Comparison of ENCODE assay signal across 9 mouse cellular contexts in genomic region chr16:49937218-49938165, GRCm38 (mm10).
DNase-seq lines count a peak whose midpoint lies in the region; TF ChIP-seq lines count a peak whose summit lies in the region.
"Had no signal": no experiment of that assay in that cellular context is flagged by ENCODE, and none has a peak within 500 bp of the region (broad histone marks: within the 10 kb centered on the region; RNA-seq: fewer than 3 reads in every experiment).

No protein-coding gene starts in this region.

- no peak overlapping the region for H3K27ac ChIP-seq in kidney, adult 2 months (ENCODE audit: insufficient read depth, low read depth, low read length)
- H3K27ac ChIP-seq in CH12.LX (ENCODE audit: insufficient read depth, low read depth): peak overlapping the region; percentile 100
- H3K27ac ChIP-seq: embryonic facial prominence, embryonic 10.5 days had no signal

- peaks cover 31% of the 10 kb centered on the region for H3K79me2 ChIP-seq in CH12.LX (replicated peaks; ENCODE audit: control insufficient read depth, extremely low read depth, insufficient read depth, poor library complexity, severe bottlenecking)

- no peak for TF ChIP-seq CTCF in kidney, adult 2 months (conservative IDR thresholded peaks at IDR 0.05; ENCODE audit: insufficient read depth, insufficient read length, low read depth, low read length)
- no peak for TF ChIP-seq CTCF in CH12.LX (conservative IDR thresholded peaks at IDR 0.05 in 1 of 2, IDR thresholded peaks at IDR 0.05 in 1 of 2; ENCODE audit: low read depth in 2 of 2, low read length in 2 of 2)

- no peaks in the 10 kb centered on the region for H3K27me3 ChIP-seq in kidney, adult 2 months (replicated peaks; ENCODE audit: control insufficient read depth, insufficient read depth, low read length)
- no peaks in the 10 kb centered on the region for H3K27me3 ChIP-seq in CH12.LX (replicated peaks)

- DNase-seq in kidney, adult 2 months: peak; percentile 17
- no peak for DNase-seq in kidney, adult 8-10 months
- peak; percentile 82 for DNase-seq in CD4-positive helper T cell, adult 2 months (ENCODE audit: low read depth, low spot score)
- peak; percentile 63 for DNase-seq in CH12.LX (ENCODE audit: extremely low read depth)
- peak; percentile 36 to 47 for DNase-seq in kidney, postnatal 4 days
- no peak for DNase-seq in thymus, postnatal 14 days
- no peak for DNase-seq in cerebellum, adult 9-10 months
- no peak for DNase-seq in yolk sac, embryonic 10.5 days (ENCODE audit: low spot score)

- peak overlapping the region; percentile 62 for H3K4me2 ChIP-seq in CH12.LX (ENCODE audit: insufficient read depth, low read depth, poor library complexity, severe bottlenecking)

- H3K4me3 ChIP-seq in kidney, adult 2 months (ENCODE audit: insufficient read depth, low read depth, low read length): no peak overlapping the region
- peak overlapping the region; percentile 10 to 42 (median 28) for H3K4me3 ChIP-seq in CH12.LX (replicated peaks in 1 of 3; ENCODE audit: low read depth in 2 of 3, low read length in 2 of 3, poor library complexity in 1 of 3)
- H3K4me3 ChIP-seq: embryonic facial prominence, embryonic 10.5 days had no signal

- WGBS in kidney, adult 2 months: 29% methylated on average over 11 of the region's 11 CpGs

- in situ Hi-C loops in CH12.LX (cut with MboI; ENCODE audit: low pct_ligation_motif_present, low pct_unique_long_range_greater_than_20kb, low sequenced_read_pairs): no loop called here

- no peak; the same call in 1 of the 2 replicates for TF ChIP-seq RAD21 in CH12.LX (IDR thresholded peaks at IDR 0.05; ENCODE audit: low read depth, low read length)

- peak overlapping the region; percentile 49 for H3K9ac ChIP-seq in CH12.LX (ENCODE audit: insufficient read depth, low read depth)

- dilution Hi-C loops in CH12.LX (cut with MboI; ENCODE audit: extremely low pct_ligation_motif_present, extremely low pct_unique_long_range_greater_than_20kb, low sequenced_read_pairs): no loop called here

- H3K4me1 ChIP-seq in kidney, adult 2 months (ENCODE audit: control insufficient read depth, insufficient read depth, low read length): no peaks in the 10 kb centered on the region
- peaks cover 36 to 68% of the 10 kb centered on the region in 2 experiments for H3K4me1 ChIP-seq in CH12.LX (ENCODE audit: control insufficient read depth in 1 of 2, insufficient read depth in 2 of 2)

- TF ChIP-seq POLR2A in kidney, adult 2 months (IDR thresholded peaks at IDR 0.05; ENCODE audit: low read depth, low read length): no peak
- peak; percentile 36; the same call in 1 of the 2 replicates for TF ChIP-seq POLR2A in CH12.LX (IDR thresholded peaks at IDR 0.05; ENCODE audit: low read depth, low read length)

- no peaks in the 10 kb centered on the region for H3K36me3 ChIP-seq in kidney, adult 2 months (ENCODE audit: control insufficient read depth, insufficient read depth, low read length)
- H3K36me3 ChIP-seq in CH12.LX (replicated peaks in 1 of 2; ENCODE audit: control insufficient read depth in 1 of 2, insufficient read depth in 1 of 2, low read length in 1 of 2): peaks cover 5 to 24% of the 10 kb centered on the region in 2 experiments
- H3K36me3 ChIP-seq: embryonic facial prominence, embryonic 10.5 days had no signal

- TF ChIP-seq EP300 in CH12.LX (IDR thresholded peaks at IDR 0.05; ENCODE audit: low read length): peak; percentile 96

- H3K9me3 ChIP-seq in CH12.LX (replicated peaks; ENCODE audit: low read length): peaks cover 8% of the 10 kb centered on the region
- H3K9me3 ChIP-seq: embryonic facial prominence, embryonic 10.5 days had no signal

TF ChIP-seq in CH12.LX, 34 proteins besides CTCF, POLR2A, EP300 and RAD21:
- TF ChIP-seq TBP (conservative IDR thresholded peaks at IDR 0.05; ENCODE audit: low read depth, low read length) (peak; percentile 80), ELF1 (IDR thresholded peaks at IDR 0.05; ENCODE audit: low read depth, low read length) (peak; percentile 40), MYC (IDR thresholded peaks at IDR 0.05; ENCODE audit: low read depth, low read length) (peak; percentile 78), USF1 (IDR thresholded peaks at IDR 0.05; ENCODE audit: low read depth, low read length) (no peak), CHD2 (IDR thresholded peaks at IDR 0.05; ENCODE audit: low read length) (peak; percentile 79; the same call in 1 of the 2 replicates), RCOR1 (conservative IDR thresholded peaks at IDR 0.05; ENCODE audit: low read depth, low read length) (peak; percentile 94), UBTF (IDR thresholded peaks at IDR 0.05; ENCODE audit: low read depth, low read length) (no peak), JUND (conservative IDR thresholded peaks at IDR 0.05; ENCODE audit: low read depth, low read length) (peak; percentile 90), MXI1 (IDR thresholded peaks at IDR 0.05; ENCODE audit: low read depth, low read length) (peak; percentile 34; the same call in 1 of the 2 replicates), SIN3A (IDR thresholded peaks at IDR 0.05; ENCODE audit: low read length) (peak; percentile 87), ZMIZ1 (IDR thresholded peaks at IDR 0.05; ENCODE audit: low read depth, low read length) (peak; percentile 64), MAZ (IDR thresholded peaks at IDR 0.05; ENCODE audit: low read depth, low read length) (0 out of 2 replicates have a peak, but pooled peaks have one; percentile 73), NRF1 (IDR thresholded peaks at IDR 0.05; ENCODE audit: low read depth, low read length) (0 out of 2 replicates have a peak, but pooled peaks have one; percentile 21), TCF12 (IDR thresholded peaks at IDR 0.05; ENCODE audit: low read depth, low read length) (peak; percentile 91), MAFK (IDR thresholded peaks at IDR 0.05; ENCODE audit: insufficient replicate concordance, low read length) (peak; percentile 65; the same call in 1 of the 2 replicates), KAT2A (IDR thresholded peaks at IDR 0.05; ENCODE audit: insufficient replicate concordance, low read length) (no peak), MAX (IDR thresholded peaks at IDR 0.05; ENCODE audit: low read length) (peak; percentile 55), ZC3H11A (IDR thresholded peaks at IDR 0.05; ENCODE audit: low read depth, low read length) (no peak), JUN (IDR thresholded peaks at IDR 0.05; ENCODE audit: insufficient read depth, low read depth, low read length) (peak; percentile 84), CHD1 (IDR thresholded peaks at IDR 0.05; ENCODE audit: low read depth, low read length) (peak; percentile 63; the same call in 1 of the 2 replicates), ETS1 (conservative IDR thresholded peaks at IDR 0.05; ENCODE audit: low read depth, low read length) (peak; percentile 96), IRF4 (IDR thresholded peaks at IDR 0.05; ENCODE audit: low read depth, low read length) (peak; percentile 94), HCFC1 (IDR thresholded peaks at IDR 0.05; ENCODE audit: low read depth, low read length) (peak; percentile 22; the same call in 1 of the 2 replicates), GABPA (IDR thresholded peaks at IDR 0.05; ENCODE audit: insufficient replicate concordance, low read depth, low read length) (no peak), BHLHE40 (IDR thresholded peaks at IDR 0.05; ENCODE audit: low read depth, low read length) (peak; percentile 63), E2F4 (IDR thresholded peaks at IDR 0.05; ENCODE audit: insufficient replicate concordance, low read depth, low read length) (0 out of 2 replicates have a peak, but pooled peaks have one; percentile 29), NELFE (IDR thresholded peaks at IDR 0.05; ENCODE audit: low read depth, low read length) (peak; percentile 27; the same call in 1 of the 2 replicates), USF2 (conservative IDR thresholded peaks at IDR 0.05; ENCODE audit: low read depth, low read length) (no peak), SMC3 (IDR thresholded peaks at IDR 0.05; ENCODE audit: low read depth, low read length) (peak; percentile 28; the same call in 1 of the 2 replicates), ZKSCAN1 (IDR thresholded peaks at IDR 0.05; ENCODE audit: borderline replicate concordance, low read depth, low read length) (no peak), POLR2AphosphoS2 (IDR thresholded peaks at IDR 0.05; ENCODE audit: low read depth, low read length) (no peak; the same call in 1 of the 2 replicates), MEF2A (IDR thresholded peaks at IDR 0.05; ENCODE audit: borderline replicate concordance, low read depth, low read length) (peak; percentile 80), PAX5 (IDR thresholded peaks at IDR 0.05; ENCODE audit: low read length) (no peak), ZNF384 (IDR thresholded peaks at IDR 0.05; ENCODE audit: low read depth, low read length) (peak; percentile 54; the same call in 1 of the 2 replicates)

Comparison
In these comparisons a context has a peak if more than half of its experiments do, and no peak if none do; other contexts are left out.
1. DNase-seq: peak in kidney, adult 2 months (single experiment), CD4-positive helper T cell, adult 2 months (single experiment), CH12.LX (single experiment) and kidney, postnatal 4 days (2 of 2); none in kidney, adult 8-10 months (0 of 2), thymus, postnatal 14 days (single experiment), cerebellum, adult 9-10 months (single experiment) and yolk sac, embryonic 10.5 days (single experiment).